Mouse (Mus musculus): ENCODE results near the gene Larp1.

- peak; percentile 68 for TF ChIP-seq CTCF (conservative IDR thresholded peaks at IDR 0.05; ENCODE audit: low read length)
- no peak for TF ChIP-seq NANOG (IDR thresholded peaks at IDR 0.05; ENCODE audit: borderline replicate concordance, low read length)
- TF ChIP-seq POU5F1 (IDR thresholded peaks at IDR 0.05; ENCODE audit: borderline replicate concordance, low read length), result no peak
Measured at GRCm38 (mm10) chr11:58039027-58039426, 30.2 kb downstream of the Larp1 start.

Data from E14TG2a.4 (cell line).